Mouse (Mus musculus): ENCODE data around the gene Unc13c. TPM values are rescaled to one million over a fixed set of nuclear protein-coding genes. Genes with fewer than 3 reads are reported as not detected.

Gene Unc13c
- polyA plus RNA-seq, 1 experiment: 41.2 TPM

- Histone ChIP-seq H3K27me3 (ENCODE audit: control insufficient read depth, insufficient read depth, low read length) (no peaks in the 10 kb centered on the region), H3K4me1 (ENCODE audit: control insufficient read depth, insufficient read depth, low read length) (no peaks in the 10 kb centered on the region), H3K27ac (ENCODE audit: insufficient read depth, low read length) (no peak overlapping the region), H3K4me3 (replicated peaks; ENCODE audit: insufficient read depth, low read depth, low read length) (no peak overlapping the region)
- TF ChIP-seq CTCF (IDR thresholded peaks at IDR 0.05; ENCODE audit: borderline replicate concordance, insufficient read depth, low read depth, low read length) (no peak), POLR2A (IDR thresholded peaks at IDR 0.05; ENCODE audit: borderline replicate concordance, insufficient read depth, low read length) (no peak)
- no peak for DNase-seq
Measured at GRCm38 (mm10) chr9:73449216-73449615, 519.5 kb downstream of the Unc13c start.

GRCm38 (mm10) chr9:73431925-73432324, 536.8 kb downstream of the Unc13c start:
- WGBS: 92% methylated on average over 2 of the region's 2 CpGs
- Histone ChIP-seq H3K4me1 (ENCODE audit: control insufficient read depth, insufficient read depth, low read length) (no peaks in the 10 kb centered on the region), H3K27me3 (ENCODE audit: control insufficient read depth, insufficient read depth, low read length) (no peaks in the 10 kb centered on the region), H3K4me3 (replicated peaks; ENCODE audit: insufficient read depth, low read depth, low read length) (no peak overlapping the region), H3K27ac (ENCODE audit: insufficient read depth, low read length) (no peak overlapping the region)
- DNase-seq: no peak
- no peak for TF ChIP-seq POLR2A (IDR thresholded peaks at IDR 0.05; ENCODE audit: borderline replicate concordance, insufficient read depth, low read length)
- TF ChIP-seq CTCF (IDR thresholded peaks at IDR 0.05; ENCODE audit: borderline replicate concordance, insufficient read depth, low read depth, low read length): no peak

Other genes starting within 250 kb of the Unc13c start
- gene Wdr72, start 141.4 kb upstream of the Unc13c start, polyA plus RNA-seq (2012; rRNA removed): 0.18 and 0.24 TPM in 2 replicates